Mouse (Mus musculus): ENCODE data around the gene Zfp874a. TPM values are rescaled to one million over a fixed set of nuclear protein-coding genes. Genes with fewer than 3 reads are reported as not detected.

Zfp874a gene
- polyA plus RNA-seq, 1 experiment: 1.3 TPM

Other genes starting within 250 kb of the Zfp874a start
- gene Zfp458, start 173.2 kb downstream of the Zfp874a start, polyA plus RNA-seq (2012; rRNA removed): 0.41 TPM in 2 replicates
- 0.90 and 1.1 TPM in 2 replicates for gene Zfp457, start 145.1 kb downstream of the Zfp874a start, polyA plus RNA-seq (2012; rRNA removed)
- 0.62 and 0.77 TPM in 2 replicates for gene Zfp595, start 119.1 kb downstream of the Zfp874a start, polyA plus RNA-seq (2012; rRNA removed)
- gene Gm28044, start 91.1 kb downstream of the Zfp874a start, polyA plus RNA-seq (2012; rRNA removed): not detected in 2 replicates
- gene Zfp953, start 91.0 kb downstream of the Zfp874a start, polyA plus RNA-seq (2012; rRNA removed): 0.14 and 0.32 TPM in 2 replicates
- 0.20 and 0.26 TPM in 2 replicates for gene Gm28041, start 75.9 kb downstream of the Zfp874a start, polyA plus RNA-seq (2012; rRNA removed)
- 0.19 and 0.30 TPM in 2 replicates for gene Zfp456, start 75.8 kb downstream of the Zfp874a start, polyA plus RNA-seq (2012; rRNA removed)
- 2.7 and 2.9 TPM in 2 replicates for gene Zfp429, start 51.8 kb downstream of the Zfp874a start, polyA plus RNA-seq (2012; rRNA removed)
- gene Zfp459, start 30.2 kb downstream of the Zfp874a start, polyA plus RNA-seq (2012; rRNA removed): 0.23 and 0.33 TPM in 2 replicates
- 1.9 and 2.8 TPM in 2 replicates for gene Zfp874b, start 32.6 kb upstream of the Zfp874a start, polyA plus RNA-seq (2012; rRNA removed)
- 0.48 and 0.62 TPM in 2 replicates for gene Zfp58, start 48.9 kb upstream of the Zfp874a start, polyA plus RNA-seq (2012; rRNA removed)
- gene Gm26965, start 74.5 kb upstream of the Zfp874a start, polyA plus RNA-seq (2012; rRNA removed): not detected in 2 replicates
- 8.4 and 13.3 TPM in 2 replicates for gene Zfp87, start 74.6 kb upstream of the Zfp874a start, polyA plus RNA-seq (2012; rRNA removed)
- gene Zfp748, start 102.2 kb upstream of the Zfp874a start, polyA plus RNA-seq (2012; rRNA removed): 1.8 and 1.9 TPM in 2 replicates
- gene Zfp729b, start 158.1 kb upstream of the Zfp874a start, polyA plus RNA-seq (2012; rRNA removed): 0.29 and 0.33 TPM in 2 replicates
- gene Gm49345, start 186.1 kb upstream of the Zfp874a start, polyA plus RNA-seq (2012; rRNA removed): 0.13 TPM in 1 of 2 replicates, not detected in the other
- 0.39 and 0.57 TPM in 2 replicates for gene Zfp729a, start 186.2 kb upstream of the Zfp874a start, polyA plus RNA-seq (2012; rRNA removed)
- 2.8 and 4.2 TPM in 2 replicates for gene Zfp738, start 235.4 kb upstream of the Zfp874a start, polyA plus RNA-seq (2012; rRNA removed)

Measured in spleen, adult 2 months (tissue).